Mouse (Mus musculus) kidney, adult 2 months (tissue): Measurements from ENCODE around the gene Rnf183. TPM values are rescaled to one million over a fixed set of nuclear protein-coding genes. Genes with fewer than 3 reads are reported as not detected.
A peak's percentile ranks its signal among the peaks of the same experiment; 100 is the strongest.

Source experiments
- DNase-seq: peaks from one replicate; pipeline ENCODE4 v3.0.0; 2021
- H3K27ac ChIP-seq: fragments of 200-500 bp; 2 replicates; pipeline ENCODE4 v1.5.1; 2012; ENCODE audit warnings: low read depth, low read length, control low read depth, inconsistent platforms; ENCODE audit not compliant: insufficient read depth
- H3K27me3 ChIP-seq: fragments of 200-500 bp; replicated peaks from 2 replicates; pipeline ENCODE4 v1.6.1; 2012; ENCODE audit warnings: mild to moderate bottlenecking, moderate library complexity, low read length, inconsistent platforms; ENCODE audit not compliant: control insufficient read depth, insufficient read depth
- H3K36me3 ChIP-seq: fragments of 200-500 bp; 2 replicates; pipeline ENCODE4 v1.6.1; 2012; ENCODE audit warnings: mild to moderate bottlenecking, moderate library complexity, low read length, inconsistent platforms; ENCODE audit not compliant: control insufficient read depth, insufficient read depth
- H3K4me1 ChIP-seq: fragments of 200-500 bp; 2 replicates; pipeline ENCODE4 v1.6.1; 2011; ENCODE audit warnings: low read length; ENCODE audit not compliant: control insufficient read depth, insufficient read depth
- H3K4me3 ChIP-seq: fragments of 200-500 bp; 2 replicates; pipeline ENCODE4 v1.5.1; 2011; ENCODE audit warnings: mild to moderate bottlenecking, low read depth, low read length, control low read depth; ENCODE audit not compliant: insufficient read depth
- CTCF ChIP-seq: fragments of 200-500 bp; conservative IDR thresholded peaks from 2 replicates; pipeline ENCODE4 v1.5.1; 2011; ENCODE audit warnings: low read depth, mild to moderate bottlenecking, control low read depth, low read length, moderate library complexity, mixed read lengths; ENCODE audit not compliant: insufficient read depth, insufficient read length
- POLR2A ChIP-seq: fragments of 200-500 bp; IDR thresholded peaks from one replicate; pipeline ENCODE4 v1.6.1; 2011; ENCODE audit warnings: low read depth, low read length, control low read depth
- WGBS: fragments of 180-500 bp; shearing (Covaris S2); methylation state at CpG from one replicate; pipeline ENCODE4 v1.1.7; 2018; 5-methylcytosine and 5-hydroxymethylcytosine counted together
- polyA plus RNA-seq: library from polyadenylated mRNA; depleted of rRNA; stranded (reverse); fragments of >200 nt; gene quantifications from 2 replicates; pipeline ENCODE4 v1.2.3, GENCODE M21; 2012

Rnf183 gene
- polyA plus RNA-seq, 1 experiment: 180 TPM

GRCm38 (mm10) chr4:62440544-62440943 is 5.5 kb upstream of the Rnf183 start:
- H3K4me1 ChIP-seq: peaks cover 30% of the 10 kb centered on the region
- peak; percentile 90 for DNase-seq
- 47% methylated on average over 4 of the region's 4 CpGs for WGBS

DNA sequence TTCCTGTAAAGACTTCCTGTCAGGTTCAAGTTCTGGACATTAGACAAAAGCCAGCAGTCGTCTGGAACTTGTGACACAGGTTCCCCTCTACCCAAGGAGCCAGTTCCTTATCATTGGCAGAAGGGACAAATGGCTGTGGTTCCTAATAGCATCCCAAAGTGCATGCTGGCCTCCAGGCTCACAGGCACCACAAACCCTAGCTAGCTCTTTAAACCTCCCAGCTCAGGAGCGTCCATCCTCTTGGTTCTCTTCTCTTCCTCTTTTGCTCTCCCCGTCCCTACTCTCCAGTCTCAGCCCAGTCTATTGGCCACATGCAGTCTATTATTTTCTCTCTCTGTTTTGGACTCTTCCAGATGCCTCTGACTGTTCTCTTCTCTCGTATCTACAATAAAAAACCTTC is 4.7 kb upstream of the Rnf183 start:
- DNase-seq: no peak
- H3K36me3 ChIP-seq: no peaks in the 10 kb centered on the region
- 63% methylated on average over 4 of the region's 4 CpGs for WGBS

More at GRCm38 (mm10) chr4:62440544-62440943, 5.5 kb upstream of the Rnf183 start:
- Histone ChIP-seq H3K36me3 (no peaks in the 10 kb centered on the region), H3K27ac (peak overlapping the region; percentile 71; the same call in 1 of the 2 replicates), H3K4me3 (no peak overlapping the region), H3K27me3 (no peaks in the 10 kb centered on the region)
- TF ChIP-seq POLR2A: no peak
- TF ChIP-seq CTCF: no peak

GRCm38 (mm10) chr4:62437871-62438270 is 2.8 kb upstream of the Rnf183 start:
- no peaks in the 10 kb centered on the region for H3K36me3 ChIP-seq
- no peak overlapping the region for H3K4me3 ChIP-seq
- peak; percentile 92 for DNase-seq
- H3K27ac ChIP-seq: peak overlapping the region; percentile 81
- WGBS: 32% methylated on average over 7 of the region's 7 CpGs
- H3K4me1 ChIP-seq: peaks cover 32% of the 10 kb centered on the region
- TF ChIP-seq POLR2A (no peak), CTCF (no peak)
- no peaks in the 10 kb centered on the region for H3K27me3 ChIP-seq

More for the DNA sequence above, 4.7 kb upstream of the Rnf183 start:
- no peaks in the 10 kb centered on the region for H3K27me3 ChIP-seq
- peaks cover 30% of the 10 kb centered on the region for H3K4me1 ChIP-seq
- H3K27ac ChIP-seq: peak overlapping the region; percentile 91
- TF ChIP-seq CTCF (no peak), POLR2A (no peak)
- no peak overlapping the region for H3K4me3 ChIP-seq

- no peak for TF ChIP-seq CTCF
- peaks cover 32% of the 10 kb centered on the region for H3K4me1 ChIP-seq
- H3K36me3 ChIP-seq: no peaks in the 10 kb centered on the region
- H3K4me3 ChIP-seq: no peak overlapping the region
- peak overlapping the region; percentile 81 for H3K27ac ChIP-seq
- no peak for DNase-seq
- 73% methylated on average over 3 of the region's 3 CpGs for WGBS
- H3K27me3 ChIP-seq: no peaks in the 10 kb centered on the region
Observed at GRCm38 (mm10) chr4:62437256-62437778, 2.3 kb upstream of the Rnf183 start.

- Histone ChIP-seq H3K27me3 (no peaks in the 10 kb centered on the region), H3K4me3 (peak overlapping the region; percentile 52), H3K27ac (peak overlapping the region; percentile 96), H3K36me3 (no peaks in the 10 kb centered on the region), H3K4me1 (peaks cover 18% of the 10 kb centered on the region)
- WGBS: 31% methylated on average over 7 of the region's 7 CpGs
- peak; percentile 83 for DNase-seq
- no peak for TF ChIP-seq CTCF
- peak; percentile 10 for TF ChIP-seq POLR2A
Observed at GRCm38 (mm10) chr4:62433939-62434870, 847 bp downstream of the Rnf183 start.

DNA sequence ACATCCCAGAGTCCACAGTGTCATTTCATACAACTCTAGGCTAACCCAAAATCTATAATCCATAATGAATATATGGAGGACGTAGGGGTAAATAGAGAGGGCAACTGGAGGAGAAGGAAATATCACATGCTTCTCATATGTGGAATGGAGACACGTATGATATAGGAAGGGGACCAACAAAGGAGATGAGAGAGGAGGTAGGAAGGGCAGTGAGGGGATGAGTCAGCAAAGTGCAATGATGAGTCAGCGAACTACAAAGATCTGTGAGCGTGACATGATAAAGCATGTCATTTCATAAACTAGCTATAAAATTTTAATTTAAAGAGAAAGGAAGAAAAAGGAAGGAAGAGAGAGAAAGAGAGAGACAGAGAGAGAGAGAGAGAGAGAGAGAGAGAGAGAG is 3.5 kb downstream of the Rnf183 start:
- no peak overlapping the region for H3K4me3 ChIP-seq
- TF ChIP-seq POLR2A: no peak
- TF ChIP-seq CTCF: no peak
- no peaks in the 10 kb centered on the region for H3K36me3 ChIP-seq
- H3K27ac ChIP-seq: no peak overlapping the region
- 69% methylated on average over 4 of the region's 4 CpGs for WGBS
- H3K4me1 ChIP-seq: peaks cover 2% of the 10 kb centered on the region; the same call in 1 of the 2 replicates
- no peak for DNase-seq
- no peaks in the 10 kb centered on the region for H3K27me3 ChIP-seq

DNA sequence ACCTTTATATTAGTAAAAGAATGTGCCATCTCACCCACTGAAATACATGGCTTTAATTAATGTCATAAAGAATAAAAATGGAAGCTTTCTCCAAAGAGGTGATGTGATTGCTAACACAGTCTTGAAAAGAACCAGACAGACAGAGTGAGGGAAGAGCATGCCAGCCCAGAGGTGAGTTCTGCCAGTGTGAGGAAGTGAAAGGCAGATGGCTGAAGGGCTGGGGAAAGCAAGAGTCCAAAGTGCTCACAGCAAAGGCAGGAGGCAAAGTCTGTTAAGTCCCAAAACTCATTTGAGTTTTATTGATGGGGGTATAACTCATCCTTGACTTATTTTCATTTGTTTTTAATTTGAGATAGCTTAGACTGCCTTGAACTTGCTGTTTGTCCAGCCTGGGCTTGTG is 4.4 kb downstream of the Rnf183 start:
- no peaks in the 10 kb centered on the region for H3K27me3 ChIP-seq
- TF ChIP-seq POLR2A (no peak), CTCF (no peak)
- no peaks in the 10 kb centered on the region for H3K36me3 ChIP-seq
- no peak overlapping the region for H3K27ac ChIP-seq
- DNase-seq: peak; percentile 49
- H3K4me3 ChIP-seq: no peak overlapping the region
- H3K4me1 ChIP-seq: peaks cover 2% of the 10 kb centered on the region; the same call in 1 of the 2 replicates
